23 mouse cellular contexts compared by ENCODE assay signal in the genomic region with DNA sequence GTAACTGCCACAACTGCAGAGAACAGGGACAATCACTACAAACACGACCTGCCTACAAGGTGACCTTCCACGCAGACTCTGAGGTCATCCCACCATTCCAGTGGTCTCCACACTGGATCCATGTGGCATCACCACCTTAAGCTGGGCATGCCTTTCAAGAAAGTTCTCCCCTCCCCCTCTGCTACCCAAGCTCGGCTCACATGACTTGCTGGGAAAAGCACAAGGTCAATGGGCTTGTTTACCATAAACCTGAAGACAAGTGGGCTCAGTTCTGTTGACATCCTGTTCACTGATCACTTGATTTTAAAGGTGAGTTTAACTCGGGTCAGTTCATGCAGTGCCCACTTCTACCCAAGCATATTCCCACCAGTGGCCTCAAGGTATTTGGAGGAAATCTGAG. TPM values are rescaled to one million over a fixed set of nuclear protein-coding genes. Genes with fewer than 3 reads are reported as not detected.
DNase-seq lines count a peak whose midpoint lies in the region; ATAC-seq lines count a peak whose summit lies in the region.
"Had no signal": no experiment of that assay in that cellular context is flagged by ENCODE, and none has a peak within 500 bp of the region (broad histone marks: within the 10 kb centered on the region; RNA-seq: fewer than 3 reads in every experiment).

No protein-coding gene starts in this region.

- no peak for ATAC-seq in hindbrain, embryonic 14.5 days (ENCODE audit: low FRiP score)

- no peak overlapping the region for H3K4me2 ChIP-seq in hindbrain, embryonic 14.5 days (replicated peaks)
- H3K4me2 ChIP-seq: embryonic facial prominence, embryonic 15.5 days; heart, embryonic 15.5 days; limb, embryonic 15.5 days; stomach, embryonic 15.5 days had no signal

- WGBS in hindbrain, embryonic 10.5 days, result 68% methylated on average over 4 of the region's 4 CpGs
- WGBS in hindbrain, embryonic 14.5 days, result 76% methylated on average over 4 of the region's 4 CpGs

- 0 out of 2 replicates have a peak overlapping the region, but pooled peaks have one; percentile 23 for H3K27ac ChIP-seq in hindbrain, embryonic 10.5 days
- H3K27ac ChIP-seq in hindbrain, embryonic 14.5 days, result no peak overlapping the region
- H3K27ac ChIP-seq: embryonic facial prominence, embryonic 15.5 days; heart, embryonic 15.5 days; limb, embryonic 15.5 days; stomach, embryonic 15.5 days had no signal

- H3K36me3 ChIP-seq in hindbrain, embryonic 10.5 days, result peaks cover 13% of the 10 kb centered on the region
- no peaks in the 10 kb centered on the region for H3K36me3 ChIP-seq in hindbrain, embryonic 14.5 days (replicated peaks; ENCODE audit: control insufficient read depth, insufficient read depth)
- H3K36me3 ChIP-seq: embryonic facial prominence, embryonic 15.5 days; heart, embryonic 15.5 days; limb, embryonic 15.5 days had no signal

- H3K9ac ChIP-seq in hindbrain, embryonic 14.5 days, result no peak overlapping the region
- H3K9ac ChIP-seq: embryonic facial prominence, embryonic 15.5 days; heart, embryonic 15.5 days; limb, embryonic 15.5 days; stomach, embryonic 15.5 days had no signal

- 0 out of 2 replicates have a peak, but pooled peaks cover 3% of the 10 kb centered on the region for H3K27me3 ChIP-seq in hindbrain, embryonic 10.5 days (ENCODE audit: insufficient read depth, poor library complexity, severe bottlenecking)
- H3K27me3 ChIP-seq in hindbrain, embryonic 14.5 days (ENCODE audit: control insufficient read depth, insufficient read depth, low read length), result no peaks in the 10 kb centered on the region
- H3K27me3 ChIP-seq: embryonic facial prominence, embryonic 15.5 days; heart, embryonic 15.5 days; limb, embryonic 15.5 days; stomach, embryonic 15.5 days had no signal

- H3K4me3 ChIP-seq in hindbrain, embryonic 10.5 days, result no peak overlapping the region
- no peak overlapping the region for H3K4me3 ChIP-seq in hindbrain, embryonic 14.5 days (replicated peaks; ENCODE audit: low read length)
- H3K4me3 ChIP-seq: embryonic facial prominence, embryonic 15.5 days; heart, embryonic 15.5 days; limb, embryonic 15.5 days; stomach, embryonic 15.5 days had no signal

- peaks cover 4% of the 10 kb centered on the region; the same call in 1 of the 2 replicates for H3K9me3 ChIP-seq in hindbrain, embryonic 10.5 days
- 0 out of 2 replicates have a peak, but pooled peaks cover 3% of the 10 kb centered on the region for H3K9me3 ChIP-seq in hindbrain, embryonic 14.5 days (ENCODE audit: control insufficient read depth, low read length)
- H3K9me3 ChIP-seq: embryonic facial prominence, embryonic 15.5 days; heart, embryonic 15.5 days; limb, embryonic 15.5 days; stomach, embryonic 15.5 days had no signal

- no peak for DNase-seq in hindbrain, embryonic 10.5 days (ENCODE audit: low spot score)
- DNase-seq in hindbrain, embryonic 14.5 days (ENCODE audit: low spot score), result no peak
- peak; percentile 35 to 61 for DNase-seq in kidney, postnatal 25 days
- no peak for DNase-seq in kidney, postnatal 10 days
- DNase-seq in ES-CJ7 (ENCODE audit: low read depth, low spot score) (peak; percentile 62), ZHBTc4 (ENCODE audit: low read depth, low spot score) (peak; percentile 73)
- no peak for DNase-seq in lung, postnatal 14 days
- DNase-seq: cerebellum, adult 2 months; cerebellum, postnatal 36 days; gastrocnemius, postnatal 10 days; heart, adult 18-20 months; lung, adult 2 months; lung, postnatal 36 days; right cerebral cortex, postnatal 25 days; thymus, adult 18-20 months; thymus, postnatal 4 days had no signal

- H3K4me1 ChIP-seq in hindbrain, embryonic 10.5 days (replicated peaks), result peaks cover 24% of the 10 kb centered on the region
- H3K4me1 ChIP-seq in hindbrain, embryonic 14.5 days (replicated peaks; ENCODE audit: control insufficient read depth, insufficient read depth, low read length), result no peaks in the 10 kb centered on the region
- H3K4me1 ChIP-seq: embryonic facial prominence, embryonic 15.5 days; stomach, embryonic 15.5 days had no signal

RNA-seq across cellular contexts. Expression of a gene that starts 8.3 kb away (rescaled TPM):
- polyA plus RNA-seq in hindbrain, embryonic 10.5 days (2016; fragmentation: Nextera tagmentation; extraction: Ambion mirVana), result 16.2 and 34.1 TPM in 2 replicates
- 14.8 and 18.2 TPM in 2 replicates for polyA plus RNA-seq in hindbrain, embryonic 14.5 days (2014; fragmentation: Nextera tagmentation; extraction: Ambion mirVana)
- polyA plus RNA-seq: C2C12 had no signal

RNA-seq across cellular contexts. Expression of a gene that starts 29.1 kb away (rescaled TPM):
- 1.0 TPM in 2 replicates for polyA plus RNA-seq in hindbrain, embryonic 10.5 days (2016; fragmentation: Nextera tagmentation; extraction: Ambion mirVana)
- 0.05 TPM in 2 replicates for polyA plus RNA-seq in hindbrain, embryonic 14.5 days (2014; fragmentation: Nextera tagmentation; extraction: Ambion mirVana)
- polyA plus RNA-seq: C2C12; cerebellum, adult 2 months; heart, embryonic 15.5 days; intestine, embryonic 14.5 days; limb, embryonic 15.5 days; lung, adult 2 months; spleen, adult 2 months; stomach, embryonic 15.5 days had no signal

RNA-seq across cellular contexts. Expression of a gene that starts 51.7 kb away (rescaled TPM):
- polyA plus RNA-seq in hindbrain, embryonic 10.5 days (2016; fragmentation: Nextera tagmentation; extraction: Ambion mirVana), result 32.2 and 39.1 TPM in 2 replicates
- polyA plus RNA-seq in hindbrain, embryonic 14.5 days (2014; fragmentation: Nextera tagmentation; extraction: Ambion mirVana), result 41.6 and 42.6 TPM in 2 replicates

Comparison
In these comparisons a context has a peak if more than half of its experiments do, and no peak if none do; other contexts are left out.
1. DNase-seq: peak in kidney, postnatal 25 days (2 of 2), ES-CJ7 (single experiment) and ZHBTc4 (single experiment); none in hindbrain, embryonic 10.5 days (single experiment), hindbrain, embryonic 14.5 days (single experiment), kidney, postnatal 10 days (single experiment) and lung, postnatal 14 days (single experiment).